Mouse (Mus musculus) ES-E14 (cell line): ENCODE data around the gene Ccdc14. TPM values are rescaled to one million over a fixed set of nuclear protein-coding genes. Genes with fewer than 3 reads are reported as not detected.
"Not testable (repeated sequence)": the region's sequence is repeated elsewhere in the genome, so short reads cannot be mapped to it uniquely, and the experiment has no call there.

ENCODE experiments used
- DNase-seq: peaks from one replicate; pipeline ENCODE4 v3.0.0-alpha.2; 2013; ENCODE audit warnings: low read depth, low spot score
- H3K27ac ChIP-seq: 2 replicates; pipeline ENCODE4 v1.5.1; 2012; ENCODE audit warnings: low read depth, mild to moderate bottlenecking, low read length, moderate library complexity, mixed read lengths; ENCODE audit not compliant: poor library complexity, insufficient read depth, severe bottlenecking
- H3K36me3 ChIP-seq: 2 replicates; pipeline ENCODE4 v1.6.1; 2012; ENCODE audit warnings: mild to moderate bottlenecking, low read length, moderate library complexity, mixed read lengths; ENCODE audit not compliant: control insufficient read depth, poor library complexity, insufficient read depth, severe bottlenecking
- H3K4me1 ChIP-seq, 2 experiments: fragments of 150-350 bp in 1 of 2; sonication (generic) in 1 of 2; 2 replicates each; pipeline ENCODE4 v1.6.1; 2012; ENCODE audit warnings: low read length in 2 of 2, mild to moderate bottlenecking in 1 of 2, mixed read lengths in 1 of 2; ENCODE audit not compliant: control insufficient read depth in 2 of 2, insufficient read depth in 2 of 2, poor library complexity in 1 of 2
- H3K4me3 ChIP-seq, 2 experiments: fragments of 150-350 bp in 1 of 2; sonication (generic) in 1 of 2; 2 replicates each; pipeline ENCODE4 v1.5.1; 2012; ENCODE audit warnings: low read length in 2 of 2, low read depth in 1 of 2, mild to moderate bottlenecking in 1 of 2, mixed read lengths in 1 of 2; ENCODE audit not compliant: insufficient read depth in 1 of 2, poor library complexity in 1 of 2, severe bottlenecking in 1 of 2
- H3K9ac ChIP-seq: 2 replicates; pipeline ENCODE4 v1.6.1; 2012; ENCODE audit warnings: low read depth, mild to moderate bottlenecking, low read length, mixed read lengths; ENCODE audit not compliant: poor library complexity, insufficient read depth, severe bottlenecking
- H3K9me3 ChIP-seq: fragments of 150-350 bp; sonication (generic); 2 replicates; pipeline ENCODE4 v1.6.1; 2012; ENCODE audit warnings: low read depth, mild to moderate bottlenecking, low read length; ENCODE audit not compliant: control insufficient read depth, insufficient read depth
- CHD2 ChIP-seq: IDR thresholded peaks from 2 replicates; pipeline ENCODE4 v1.6.1; 2014; ENCODE audit warnings: mild to moderate bottlenecking, low read depth, low read length, inconsistent platforms
- HCFC1 ChIP-seq: IDR thresholded peaks from 2 replicates; pipeline ENCODE4 v1.6.1; 2012; ENCODE audit warnings: low read length, inconsistent platforms, borderline replicate concordance; ENCODE audit not compliant: insufficient read depth
- MAFK ChIP-seq: IDR thresholded peaks from 2 replicates; pipeline ENCODE4 v1.6.1; 2014; ENCODE audit warnings: mild to moderate bottlenecking, low read depth, low read length, inconsistent platforms; ENCODE audit not compliant: insufficient read depth
- ZC3H11A ChIP-seq: IDR thresholded peaks from 2 replicates; pipeline ENCODE4 v1.6.1; 2012; ENCODE audit warnings: low read depth, mild to moderate bottlenecking, inconsistent platforms, low read length, borderline replicate concordance
- ZNF384 ChIP-seq: IDR thresholded peaks from 2 replicates; pipeline ENCODE4 v1.6.1; 2012; ENCODE audit warnings: low read depth, low read length, inconsistent platforms
- in situ Hi-C, 2 experiments: fragments of 600-800 bp; cut with MboI; formaldehyde crosslinking; loops; one replicate each; pipeline ENCODE4 v1.15.1; 2025; ENCODE audit warnings: low sequenced_read_pairs in 2 of 2, inconsistent platforms in 1 of 2; ENCODE audit not compliant: unreplicated experiment in 2 of 2
- total RNA-seq: library from RNA; depleted of rRNA; stranded (reverse); fragments of 300-350 nt; gene quantifications from 2 replicates; pipeline ENCODE4 v1.2.3, GENCODE M21; 2012; rRNA removed

The Ccdc14 gene
- 13.8 and 16.6 TPM in 2 replicates for total RNA-seq

DNA sequence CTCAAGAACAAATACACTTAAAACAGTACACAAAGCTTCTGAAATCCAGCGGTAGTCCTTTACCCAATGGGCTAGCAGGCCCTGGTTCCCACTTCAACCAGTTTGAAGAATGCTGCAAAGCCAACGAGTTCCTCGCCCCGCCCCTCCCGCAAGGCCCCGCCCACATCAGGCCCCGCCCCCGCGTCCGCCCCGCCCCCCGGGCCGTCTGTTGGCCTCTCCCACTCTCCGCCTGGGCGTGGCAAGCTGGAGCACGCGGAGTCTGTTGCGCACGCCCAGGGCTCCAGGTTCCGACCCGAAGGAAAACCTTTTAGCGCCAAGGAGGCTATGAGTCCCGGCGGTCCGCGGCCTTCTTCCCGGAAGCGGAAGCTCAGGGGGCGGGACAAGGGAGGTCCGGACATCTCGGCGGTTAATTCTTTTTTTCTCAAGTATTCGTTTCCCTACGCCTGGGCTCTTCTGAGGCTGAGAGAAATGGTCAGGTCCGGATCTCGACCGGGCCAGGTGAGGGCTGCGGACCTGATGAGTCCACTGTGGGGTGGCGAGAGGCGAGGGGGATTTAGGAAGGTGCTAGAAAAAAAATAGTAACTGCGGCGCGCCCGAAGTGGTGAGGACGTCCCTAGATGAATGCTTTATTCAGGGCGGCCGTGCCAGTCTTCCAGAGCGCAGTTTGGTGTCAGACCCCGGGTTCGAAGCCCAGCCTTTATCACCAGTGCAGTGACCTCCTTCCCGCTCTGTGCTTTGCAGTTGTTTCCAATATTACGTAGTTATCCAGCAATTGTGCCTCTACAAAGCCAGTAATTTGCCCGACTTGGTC is at the start of gene Ccdc14:
Gene Ccdc14 (plus strand): TSS at position 283 of the 811 bp plus-strand sequence.
- Histone ChIP-seq H3K9ac (peak within 1 kb of the TSS; percentile 95), H3K4me1 (peaks cover 2 to 3% of the 10 kb centered on the region in 2 experiments; a peak in 3 of 4 replicates), H3K36me3 (no peaks in the 10 kb centered on the region; the same call in 1 of the 2 replicates), H3K9me3 (no peaks in the 10 kb centered on the region), H3K4me3 (peak within 1 kb of the TSS; percentile 90 to 93), H3K27ac (peak within 1 kb of the TSS; percentile 83)
- no peak for TF ChIP-seq MAFK
- no peak for TF ChIP-seq CHD2
- TF ChIP-seq HCFC1: no peak
- peak; percentile 95 for DNase-seq
- in situ Hi-C loops: no loop called here

DNA sequence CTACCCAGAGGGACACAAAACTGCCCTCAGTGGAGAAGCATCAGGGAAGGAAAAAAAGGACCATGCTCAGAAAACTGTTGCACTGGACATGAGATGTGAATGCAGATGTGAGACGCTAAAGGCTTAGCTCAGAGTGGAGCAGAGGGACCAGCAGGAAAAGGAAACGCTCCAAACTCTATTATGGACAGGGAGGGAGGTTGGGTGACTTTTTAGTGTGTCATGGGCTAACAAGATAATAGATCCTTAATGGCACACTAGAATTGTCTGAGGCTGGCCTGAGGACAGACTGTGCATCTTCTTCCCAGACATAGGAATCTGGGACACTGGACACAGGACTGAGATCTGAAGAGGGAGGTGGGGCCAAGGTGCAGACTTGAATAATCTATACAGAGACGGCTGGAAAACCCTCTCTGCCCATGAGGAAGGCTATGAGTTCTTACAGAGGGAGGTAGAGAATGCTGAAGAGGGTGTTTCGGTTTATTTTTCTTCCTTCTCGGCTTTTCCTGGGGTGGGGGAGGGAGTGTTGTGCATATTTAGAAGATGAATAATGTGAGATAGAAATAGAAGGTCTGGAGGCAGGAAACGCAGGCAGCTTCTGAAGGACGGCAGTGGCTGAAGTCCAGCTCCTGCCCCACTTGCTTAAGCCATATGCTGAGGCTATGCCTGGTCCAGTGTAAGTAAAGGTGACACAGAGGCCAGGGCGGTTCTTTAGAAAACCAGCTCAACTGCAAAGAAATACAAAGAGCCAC is 46.7 kb upstream of the Ccdc14 start:
- in situ Hi-C loops: no loop called here
- Histone ChIP-seq H3K27ac (no peak overlapping the region), H3K4me3 (no peak overlapping the region), H3K9me3 (no peaks in the 10 kb centered on the region), H3K4me1 (no peaks in the 10 kb centered on the region), H3K36me3 (no peaks in the 10 kb centered on the region), H3K9ac (no peak overlapping the region)
- DNase-seq: no peak
- TF ChIP-seq CHD2: no peak
- no peak for TF ChIP-seq ZNF384
- no peak for TF ChIP-seq MAFK
- no peak for TF ChIP-seq HCFC1
- no peak for TF ChIP-seq ZC3H11A

GRCm38 (mm10) chr16:34649621-34650020 is 40.8 kb upstream of the Ccdc14 start, which contains the start of gene Ropn1:
Gene Ropn1 (plus strand): TSS chr16:34649921.
- no peaks in the 10 kb centered on the region for H3K9me3 ChIP-seq
- no peaks in the 10 kb centered on the region for H3K4me1 ChIP-seq
- DNase-seq: no peak
- no peaks in the 10 kb centered on the region for H3K36me3 ChIP-seq
- H3K4me3 ChIP-seq: no peak within 1 kb of the TSS
- in situ Hi-C loops: no loop called here
- H3K9ac ChIP-seq: no peak within 1 kb of the TSS
- no peak within 1 kb of the TSS for H3K27ac ChIP-seq
- TF ChIP-seq MAFK (no peak), HCFC1 (no peak), ZC3H11A (no peak), ZNF384 (no peak)

DNA sequence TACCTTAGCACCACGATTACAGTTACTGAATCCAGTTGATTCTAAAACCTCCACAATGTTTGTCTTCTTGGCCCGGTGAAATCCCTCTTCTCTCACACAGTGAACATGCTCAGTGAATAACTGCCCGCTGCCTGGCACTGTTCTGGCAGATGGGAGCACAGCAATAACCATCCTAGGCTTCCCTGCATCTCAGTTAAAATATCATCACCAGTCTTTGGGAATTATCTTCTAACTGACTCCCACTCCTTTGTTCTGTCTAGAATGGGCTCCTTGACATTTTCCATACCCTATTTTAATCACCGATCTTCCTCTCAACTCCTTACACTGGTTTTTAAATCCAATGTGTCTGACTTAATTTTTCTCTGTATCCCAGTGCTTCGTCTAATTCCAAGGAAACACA is 37.4 kb upstream of the Ccdc14 start:
- DNase-seq: no peak
- H3K4me3 ChIP-seq: no peak overlapping the region
- TF ChIP-seq MAFK (no peak), ZNF384 (no peak), CHD2 (no peak), HCFC1 (no peak), ZC3H11A (no peak)
- no peak overlapping the region for H3K9ac ChIP-seq
- H3K36me3 ChIP-seq: no peaks in the 10 kb centered on the region
- peaks cover 2 to 3% of the 10 kb centered on the region in 2 experiments; a peak in 3 of 4 replicates for H3K4me1 ChIP-seq
- no peak overlapping the region for H3K27ac ChIP-seq
- no peaks in the 10 kb centered on the region for H3K9me3 ChIP-seq
- in situ Hi-C loops: no loop called here

- DNase-seq, H3K9me3 ChIP-seq, H3K27ac ChIP-seq, H3K9ac ChIP-seq, H3K4me1 ChIP-seq, H3K36me3 ChIP-seq, in situ Hi-C loops: not testable (repeated sequence)
- H3K4me3 ChIP-seq: peak overlapping the region in 1 of 2 experiments; percentile 7; a peak in 1 of 4 replicates
Observed at GRCm38 (mm10) chr16:34657566-34657965, 32.9 kb upstream of the Ccdc14 start.
